Mouse (Mus musculus) right cerebral cortex, adult 18-20 months (tissue): ENCODE measurements around the gene Wdr19.

Experiments
- DNase-seq: peaks from one replicate; pipeline ENCODE4 v3.0.0; 2022; ENCODE audit warnings: mixed read lengths

The Wdr19 gene

GRCm38 (mm10) chr5:65199346-65200128 is at the start of gene Wdr19:
Gene Wdr19 (plus strand): TSS chr5:65199696.
- DNase-seq = peak; percentile 100

- DNase-seq = no peak
Measured at GRCm38 (mm10) chr5:65149706-65150105, 49.8 kb upstream of the Wdr19 start.

GRCm38 (mm10) chr5:65150376-65150955 is 49.0 kb upstream of the Wdr19 start:
- no peak for DNase-seq

GRCm38 (mm10) chr5:65151276-65151675 is 48.2 kb upstream of the Wdr19 start:
- DNase-seq = no peak

- no peak for DNase-seq
Measured at GRCm38 (mm10) chr5:65151767-65152166, 47.7 kb upstream of the Wdr19 start.

GRCm38 (mm10) chr5:65154287-65154686 is 45.2 kb upstream of the Wdr19 start:
- DNase-seq = no peak

GRCm38 (mm10) chr5:65156853-65157252 is 42.6 kb upstream of the Wdr19 start:
- no peak for DNase-seq

- DNase-seq = no peak
Measured at GRCm38 (mm10) chr5:65157412-65158381, 41.8 kb upstream of the Wdr19 start.

- peak; percentile 56 for DNase-seq
Measured at GRCm38 (mm10) chr5:65158696-65159305, 40.7 kb upstream of the Wdr19 start.

- DNase-seq = no peak
Measured at GRCm38 (mm10) chr5:65163001-65163400, 36.5 kb upstream of the Wdr19 start.

GRCm38 (mm10) chr5:65163489-65164092 is 35.9 kb upstream of the Wdr19 start:
- no peak for DNase-seq

GRCm38 (mm10) chr5:65170206-65170605 is 29.3 kb upstream of the Wdr19 start:
- DNase-seq = no peak

- DNase-seq = peak; percentile 86
Measured at GRCm38 (mm10) chr5:65175035-65175917, 24.2 kb upstream of the Wdr19 start.

GRCm38 (mm10) chr5:65175918-65176484 is 23.5 kb upstream of the Wdr19 start:
- DNase-seq = no peak

GRCm38 (mm10) chr5:65177026-65177514 is 22.4 kb upstream of the Wdr19 start:
- DNase-seq = no peak

GRCm38 (mm10) chr5:65178477-65178876 is 21.0 kb upstream of the Wdr19 start:
- no peak for DNase-seq

- no peak for DNase-seq
Measured at GRCm38 (mm10) chr5:65181160-65181793, 18.2 kb upstream of the Wdr19 start.

GRCm38 (mm10) chr5:65181794-65182169 is 17.7 kb upstream of the Wdr19 start:
- no peak for DNase-seq

GRCm38 (mm10) chr5:65182268-65182667 is 17.2 kb upstream of the Wdr19 start:
- DNase-seq = no peak

GRCm38 (mm10) chr5:65191601-65192000 is 7.9 kb upstream of the Wdr19 start:
- DNase-seq = no peak
